Mouse (Mus musculus) MEL (cell line): Measurements from ENCODE around the gene Pbx3.

Experiments
- CTCF ChIP-seq, 3 experiments: IDR thresholded peaks in 2 of 3; conservative IDR thresholded peaks in 1 of 3; 2 replicates each; pipeline ENCODE4 v1.5.1; 2011 to 2012; ENCODE audit warnings: low read length in 3 of 3, low read depth in 2 of 3, mild to moderate bottlenecking in 2 of 3, improper control_type of control experiment in 1 of 3, inconsistent platforms in 1 of 3, mixed read lengths in 1 of 3, moderate library complexity in 1 of 3; ENCODE audit not compliant: control insufficient read depth in 1 of 3, insufficient read depth in 1 of 3, poor library complexity in 1 of 3, severe bottlenecking in 1 of 3
- E2F4 ChIP-seq: IDR thresholded peaks from 2 replicates; pipeline ENCODE4 v1.6.1; 2011; ENCODE audit warnings: low read depth, low read length, improper control_type of control experiment, borderline replicate concordance
- ELF1 ChIP-seq: IDR thresholded peaks from 2 replicates; pipeline ENCODE4 v1.6.1; 2014; ENCODE audit warnings: low read depth, mild to moderate bottlenecking, inconsistent platforms, low read length, improper control_type of control experiment, moderate library complexity
- GATA1 ChIP-seq: IDR thresholded peaks from 2 replicates; pipeline ENCODE4 v1.6.1; 2011; ENCODE audit warnings: low read depth, low read length, improper control_type of control experiment
- MAZ ChIP-seq: IDR thresholded peaks from 2 replicates; pipeline ENCODE4 v1.6.1; 2012; ENCODE audit warnings: low read depth, mild to moderate bottlenecking, inconsistent platforms, low read length, improper control_type of control experiment
- SMC3 ChIP-seq: IDR thresholded peaks from 2 replicates; pipeline ENCODE4 v1.6.1; 2011; ENCODE audit warnings: low read depth, low read length, improper control_type of control experiment
- TCF12 ChIP-seq: IDR thresholded peaks from 2 replicates; pipeline ENCODE4 v1.6.1; 2014; ENCODE audit warnings: low read depth, mild to moderate bottlenecking, inconsistent platforms, low read length, improper control_type of control experiment, moderate library complexity
- USF1 ChIP-seq: IDR thresholded peaks from 2 replicates; pipeline ENCODE4 v1.6.1; 2014; ENCODE audit warnings: low read depth, mild to moderate bottlenecking, inconsistent platforms, low read length, improper control_type of control experiment, moderate library complexity

GRCm38 (mm10) chr2:34408341-34408740 is 35.4 kb upstream of the Pbx3 start:
- no peak for TF ChIP-seq ELF1
- TF ChIP-seq CTCF (IDR thresholded peaks at IDR 0.05 in 2 of 3, conservative IDR thresholded peaks at IDR 0.05 in 1 of 3; ENCODE audit: control insufficient read depth in 1 of 3, insufficient read depth in 1 of 3, low read depth in 2 of 3, low read length in 3 of 3, poor library complexity in 1 of 3, severe bottlenecking in 1 of 3), result no peak
- TF ChIP-seq MAZ, result no peak
- TF ChIP-seq GATA1, result no peak
- no peak for TF ChIP-seq E2F4
- no peak for TF ChIP-seq TCF12
- no peak for TF ChIP-seq SMC3
- no peak for TF ChIP-seq USF1
